ENCODE assay signal across 28 mouse cellular contexts in the genomic region with DNA sequence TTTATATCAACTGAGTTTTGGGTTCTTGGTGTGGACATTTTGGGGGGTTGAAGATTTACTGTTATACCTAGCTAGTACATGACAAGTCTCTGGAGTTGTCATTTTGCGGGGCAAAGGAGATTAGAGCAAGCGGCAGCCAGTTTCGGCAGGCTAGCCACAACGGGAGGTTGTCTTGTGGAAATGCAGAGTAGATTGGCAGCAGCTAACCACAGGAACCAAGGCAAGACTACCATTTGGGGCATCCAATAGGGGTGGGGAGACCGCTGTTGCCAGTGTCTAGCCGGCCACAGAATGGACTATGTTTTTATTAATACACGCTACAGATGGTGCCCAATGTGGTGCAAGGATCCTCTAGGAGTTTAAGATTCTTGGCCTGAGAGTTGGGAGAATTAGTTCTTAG.
"Had no signal": no experiment of that assay in that cellular context is flagged by ENCODE, and none has a peak within 500 bp of the region (broad histone marks: within the 10 kb centered on the region; RNA-seq: fewer than 3 reads in every experiment).

No protein-coding gene starts in this region.

- H3K27ac ChIP-seq: gastrocnemius, adult 2 months; heart, adult 2 months; heart, embryonic 13.5 days; heart, embryonic 15.5 days; hindbrain, embryonic 10.5 days; hindbrain, embryonic 12.5 days; hindbrain, embryonic 14.5 days; intestine, embryonic 15.5 days; layer of hippocampus, adult 2 months; left cerebral cortex, adult 2 months; limb, embryonic 13.5 days; limb, embryonic 15.5 days; liver, embryonic 12.5 days; liver, embryonic 14.5 days had no signal

- H3K9ac ChIP-seq: heart, embryonic 13.5 days; heart, embryonic 15.5 days; hindbrain, embryonic 12.5 days; hindbrain, embryonic 14.5 days; intestine, embryonic 15.5 days; limb, embryonic 13.5 days; limb, embryonic 15.5 days; liver, embryonic 12.5 days; liver, embryonic 14.5 days had no signal

- H3K4me3 ChIP-seq: gastrocnemius, adult 2 months; heart, adult 2 months; heart, embryonic 13.5 days; heart, embryonic 15.5 days; hindbrain, embryonic 10.5 days; hindbrain, embryonic 12.5 days; intestine, embryonic 15.5 days; layer of hippocampus, adult 2 months; left cerebral cortex, adult 2 months; limb, embryonic 13.5 days; limb, embryonic 15.5 days; liver, embryonic 12.5 days had no signal

- H3K4me2 ChIP-seq: heart, embryonic 11.5 days; heart, embryonic 13.5 days; heart, embryonic 15.5 days; hindbrain, embryonic 12.5 days; hindbrain, embryonic 14.5 days; intestine, embryonic 15.5 days; limb, embryonic 13.5 days; limb, embryonic 15.5 days; liver, embryonic 12.5 days had no signal

- H3K27me3 ChIP-seq: heart, embryonic 13.5 days; heart, embryonic 15.5 days; hindbrain, embryonic 12.5 days; intestine, embryonic 15.5 days; limb, embryonic 13.5 days; limb, embryonic 15.5 days; liver, embryonic 12.5 days had no signal

- ATAC-seq: hindbrain, embryonic 16.5 days; inflammation-experienced regulatory T-cells, adult 6 months; intestine, embryonic 15.5 days; intestine, postnatal 0 days; liver, embryonic 12.5 days had no signal

- H3K36me3 ChIP-seq: intestine, embryonic 15.5 days had no signal

- DNase-seq: gastrocnemius, adult 2 months; gastrocnemius, postnatal 14 days; gastrocnemius, postnatal 36 days; heart, adult 11 months; heart, adult 2 months; heart, postnatal 14 days; heart, postnatal 36 days; kidney, adult 18-20 months; kidney, adult 8-10 months; kidney, postnatal 10 days; kidney, postnatal 25 days; kidney, postnatal 4 days had no signal

- H3K9me3 ChIP-seq: heart, embryonic 15.5 days; intestine, embryonic 15.5 days; limb, embryonic 15.5 days had no signal

- H3K4me1 ChIP-seq: hindbrain, embryonic 10.5 days; hindbrain, embryonic 12.5 days; intestine, embryonic 15.5 days; limb, embryonic 15.5 days had no signal
